Mouse (Mus musculus) cerebellum, adult 2 months (tissue): ENCODE data around the gene Btg1.

ENCODE experiments used
- CTCF ChIP-seq: fragments of 200-500 bp; IDR thresholded peaks from 2 replicates; pipeline ENCODE4 v1.5.1; 2011; ENCODE audit warnings: low read depth, mild to moderate bottlenecking, control low read depth, low read length, moderate library complexity, borderline replicate concordance; ENCODE audit not compliant: insufficient read depth
- POLR2A ChIP-seq: fragments of 200-500 bp; IDR thresholded peaks from 2 replicates; pipeline ENCODE4 v1.6.1; 2011; ENCODE audit warnings: low read length, control low read depth, borderline replicate concordance; ENCODE audit not compliant: insufficient read depth

DNA sequence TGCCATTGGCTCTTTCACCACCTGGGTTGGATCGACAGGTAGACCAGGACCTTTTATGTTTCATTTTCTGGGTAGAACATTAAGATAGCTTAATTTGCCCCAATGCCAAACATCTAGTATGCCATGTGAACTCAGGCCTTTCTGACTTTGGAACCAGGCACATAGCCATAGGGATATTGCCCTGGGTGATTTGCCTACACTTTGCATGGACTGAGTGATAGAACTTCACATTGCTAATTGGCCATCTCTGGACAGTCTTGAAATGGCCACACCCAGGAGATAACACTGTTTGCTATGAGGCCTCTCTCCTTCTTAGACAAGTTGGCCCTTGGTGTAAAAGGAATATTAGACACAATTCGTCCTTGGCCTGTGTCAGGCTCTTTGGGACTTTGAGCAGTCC is 7.6 kb downstream of the Btg1 start:
- TF ChIP-seq CTCF: no peak
- no peak for TF ChIP-seq POLR2A
